Mouse (Mus musculus) intestine, postnatal 0 days (tissue): Measurements from ENCODE around the gene Slc46a3. TPM values are rescaled to one million over a fixed set of nuclear protein-coding genes. Genes with fewer than 3 reads are reported as not detected.

ENCODE experiments used
- ATAC-seq: fragments of 200-750 bp; cut with Nextera tagmentation; 2 replicates; pipeline ENCODE4 v1.8.0; 2017; ENCODE audit warnings: mild to moderate bottlenecking, moderate TSS enrichment, moderate library complexity
- H3K27ac ChIP-seq: fragments of 300-500 bp; sonication (generic); 2 replicates; pipeline ENCODE4 v1.5.1; 2014; ENCODE audit warnings: mild to moderate bottlenecking, low read depth, low read length, moderate library complexity
- H3K27me3 ChIP-seq: fragments of 300-500 bp; sonication (generic); replicated peaks from 2 replicates; pipeline ENCODE4 v1.6.1; 2014; ENCODE audit warnings: low read length, mixed read lengths; ENCODE audit not compliant: control insufficient read depth, insufficient read depth
- H3K36me3 ChIP-seq: fragments of 300-500 bp; sonication (generic); 2 replicates; pipeline ENCODE4 v1.6.1; 2014; ENCODE audit warnings: mild to moderate bottlenecking, moderate library complexity; ENCODE audit not compliant: control insufficient read depth, insufficient read depth
- H3K4me1 ChIP-seq: fragments of 300-500 bp; sonication (generic); replicated peaks from 2 replicates; pipeline ENCODE4 v1.6.1; 2014; ENCODE audit warnings: antibody characterized with exemption, low read length, mixed read lengths; ENCODE audit not compliant: control insufficient read depth, insufficient read depth
- H3K4me2 ChIP-seq: fragments of 300-500 bp; sonication (generic); replicated peaks from 2 replicates; pipeline ENCODE4 v1.6.1; 2014; ENCODE audit warnings: low read depth, mild to moderate bottlenecking, moderate library complexity
- H3K4me3 ChIP-seq: fragments of 300-500 bp; sonication (generic); 2 replicates; pipeline ENCODE4 v1.5.1; 2014; ENCODE audit warnings: low read depth, low read length
- H3K9ac ChIP-seq: fragments of 300-500 bp; sonication (generic); 2 replicates; pipeline ENCODE4 v1.6.1; 2014; ENCODE audit warnings: mild to moderate bottlenecking, low read depth, low read length
- H3K9me3 ChIP-seq: fragments of 300-500 bp; sonication (generic); 2 replicates; pipeline ENCODE4 v1.6.1; 2016; ENCODE audit warnings: mixed run types; ENCODE audit not compliant: control insufficient read depth
- CTCF ChIP-seq: sonication (generic); IDR thresholded peaks from 2 replicates; pipeline ENCODE4 v1.5.1; 2016; ENCODE audit warnings: low read depth, mild to moderate bottlenecking, control low read depth, antibody characterized with exemption, moderate library complexity
- WGBS: fragments of 180-500 bp; shearing (Covaris S2); extraction: QIAGEN DNeasy Blood & Tissue Kit; methylation state at CpG from one replicate; pipeline ENCODE4 v1.1.7; 2014; 5-methylcytosine and 5-hydroxymethylcytosine counted together
- polyA plus RNA-seq: library from polyadenylated mRNA; unstranded; fragments of >200 nt; fragmentation: Nextera tagmentation; extraction: Ambion mirVana; gene quantifications from 2 replicates; pipeline ENCODE4 v1.2.1, GENCODE M21; 2015

The Slc46a3 gene
- polyA plus RNA-seq, 1 experiment from 2014 or later = 263 TPM

DNA sequence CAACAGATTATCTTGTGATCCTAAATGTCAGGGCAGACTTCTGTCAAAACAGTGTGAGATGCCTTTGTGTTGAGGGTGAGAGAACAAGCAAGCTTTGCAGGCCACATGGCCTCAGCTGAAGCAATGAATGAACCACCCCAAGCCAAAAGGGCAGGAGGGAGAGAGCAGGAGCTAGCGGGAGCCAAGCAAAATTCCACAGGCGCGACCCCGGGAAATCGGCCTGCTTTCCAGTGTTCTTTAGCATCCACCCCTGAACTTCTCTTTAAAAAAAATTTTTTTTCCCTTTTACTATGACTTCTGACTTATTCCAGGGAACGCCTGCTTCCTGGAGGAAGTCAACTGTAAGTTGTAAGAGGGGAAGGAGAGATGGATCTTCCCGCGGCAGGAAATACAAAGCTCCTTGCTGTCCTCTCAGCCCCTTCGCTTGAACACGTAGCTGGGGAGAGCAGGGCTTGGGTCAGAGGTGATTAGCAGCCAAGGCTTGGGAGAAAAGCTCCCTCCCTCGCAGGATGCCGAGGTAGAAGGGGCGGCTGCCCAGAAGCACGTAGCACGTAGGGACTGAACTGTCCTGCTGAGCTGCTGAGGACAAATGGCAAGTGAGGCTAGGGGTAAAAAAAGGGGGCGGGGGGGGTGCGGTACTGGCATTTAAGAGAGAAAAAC, 59.6 kb downstream of the Slc46a3 start:
- no peaks in the 10 kb centered on the region for H3K9me3 ChIP-seq
- WGBS = 22% methylated on average over 17 of the region's 17 CpGs
- no peaks in the 10 kb centered on the region for H3K36me3 ChIP-seq
- H3K9ac ChIP-seq = no peak overlapping the region
- no peak for ATAC-seq
- TF ChIP-seq CTCF = no peak
- no peak overlapping the region for H3K4me3 ChIP-seq
- no peaks in the 10 kb centered on the region for H3K4me1 ChIP-seq
- no peak overlapping the region for H3K4me2 ChIP-seq
- no peaks in the 10 kb centered on the region for H3K27me3 ChIP-seq
- no peak overlapping the region for H3K27ac ChIP-seq

- no peak for ATAC-seq
- no peak for TF ChIP-seq CTCF
- WGBS = 17% methylated on average over 14 of the region's 14 CpGs
- Histone ChIP-seq H3K4me3 (no peak overlapping the region), H3K27ac (no peak overlapping the region), H3K36me3 (no peaks in the 10 kb centered on the region), H3K9me3 (no peaks in the 10 kb centered on the region), H3K4me1 (no peaks in the 10 kb centered on the region), H3K9ac (no peak overlapping the region), H3K27me3 (no peaks in the 10 kb centered on the region), H3K4me2 (no peak overlapping the region)
These were observed 61.8 kb downstream of the Slc46a3 start for GRCm38 (mm10) chr5:147832842-147833241.

DNA sequence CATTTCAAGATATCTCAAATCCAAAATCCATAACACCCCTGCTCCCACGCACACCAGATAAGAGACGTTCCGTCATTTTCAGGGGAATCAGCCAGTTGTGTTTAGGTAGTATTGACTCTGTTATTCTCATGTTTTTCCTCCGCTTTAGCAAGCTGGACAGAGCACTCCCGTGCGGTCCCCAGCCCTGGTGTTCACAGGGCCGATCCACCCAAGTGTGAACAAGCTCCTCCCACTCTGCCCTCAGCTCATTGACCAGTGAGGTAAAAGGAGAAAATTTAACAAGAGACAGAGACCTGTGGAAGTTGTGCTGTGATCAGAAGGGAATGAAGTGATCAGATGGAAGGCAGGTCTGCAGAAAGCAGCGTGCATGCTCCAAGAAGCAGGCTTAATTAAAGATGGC, 65.8 kb downstream of the Slc46a3 start:
- Histone ChIP-seq H3K9ac (no peak overlapping the region), H3K27ac (no peak overlapping the region), H3K27me3 (no peaks in the 10 kb centered on the region), H3K4me3 (no peak overlapping the region), H3K4me1 (no peaks in the 10 kb centered on the region), H3K36me3 (no peaks in the 10 kb centered on the region), H3K9me3 (no peaks in the 10 kb centered on the region), H3K4me2 (no peak overlapping the region)
- TF ChIP-seq CTCF = no peak
- 75% methylated on average over 8 of the region's 8 CpGs for WGBS
- ATAC-seq = no peak

Other genes with a start within 250 kb of the Slc46a3 start
- 5.8 and 7.0 TPM in 2 replicates for gene Flt1, start 168.8 kb downstream of the Slc46a3 start, polyA plus RNA-seq
- gene Pomp, start 34.4 kb downstream of the Slc46a3 start, polyA plus RNA-seq = 492 and 500 TPM in 2 replicates
- 14.0 and 15.8 TPM in 2 replicates for gene Mtus2, start 62.5 kb upstream of the Slc46a3 start, polyA plus RNA-seq